Mouse (Mus musculus): ENCODE data around the gene Gnptab. TPM values are rescaled to one million over a fixed set of nuclear protein-coding genes. Genes with fewer than 3 reads are reported as not detected.

Gene Gnptab
- polyA plus RNA-seq, 1 experiment from 2014 or later, result 9.5 TPM

- WGBS, result 64% methylated on average over 4 of the region's 4 CpGs
- Histone ChIP-seq H3K4me3 (no peak overlapping the region), H3K4me1 (replicated peaks) (peaks cover 19% of the 10 kb centered on the region), H3K27me3 (ENCODE audit: insufficient read depth, poor library complexity, severe bottlenecking) (no peaks in the 10 kb centered on the region), H3K27ac (no peak overlapping the region), H3K9me3 (no peaks in the 10 kb centered on the region), H3K36me3 (no peaks in the 10 kb centered on the region)
- no peak for DNase-seq (ENCODE audit: low spot score)
These were observed 4.5 kb downstream of the Gnptab start for GRCm38 (mm10) chr10:88383479-88383878.

GRCm38 (mm10) chr10:88384081-88384480, 5.1 kb downstream of the Gnptab start:
- no peak overlapping the region for H3K4me3 ChIP-seq
- H3K4me1 ChIP-seq (replicated peaks), result peaks cover 16% of the 10 kb centered on the region
- no peaks in the 10 kb centered on the region for H3K36me3 ChIP-seq
- 75% methylated on average over 5 of the region's 5 CpGs for WGBS
- H3K27ac ChIP-seq, result no peak overlapping the region
- no peaks in the 10 kb centered on the region for H3K27me3 ChIP-seq (ENCODE audit: insufficient read depth, poor library complexity, severe bottlenecking)
- H3K9me3 ChIP-seq, result no peaks in the 10 kb centered on the region
- no peak for DNase-seq (ENCODE audit: low spot score)

GRCm38 (mm10) chr10:88385290-88385689, 6.4 kb downstream of the Gnptab start:
- H3K4me3 ChIP-seq, result no peak overlapping the region
- WGBS, result 93% methylated on average over 11 of the region's 11 CpGs
- no peaks in the 10 kb centered on the region for H3K27me3 ChIP-seq (ENCODE audit: insufficient read depth, poor library complexity, severe bottlenecking)

DNA sequence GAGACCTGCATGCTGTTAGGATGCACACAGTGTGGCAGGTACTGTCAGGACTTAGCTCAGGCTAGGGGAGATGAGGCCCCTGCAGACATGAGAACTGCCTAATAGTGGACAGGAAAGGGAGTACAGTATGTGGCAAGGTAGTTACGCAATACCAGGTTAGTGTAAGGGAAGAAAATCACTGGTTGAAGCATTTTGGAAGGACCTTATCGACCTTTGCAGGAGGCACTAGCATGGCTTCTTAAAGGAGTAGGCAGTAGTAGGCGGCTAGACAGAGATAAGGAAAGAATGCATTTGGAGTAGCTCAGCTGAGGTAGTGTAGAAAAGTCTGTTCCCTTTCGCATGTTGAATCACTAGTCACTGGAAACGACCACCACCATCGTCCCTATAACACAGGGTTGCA, 6.8 kb downstream of the Gnptab start:
- WGBS, result 83% methylated on average over 6 of the region's 6 CpGs
- no peaks in the 10 kb centered on the region for H3K27me3 ChIP-seq (ENCODE audit: insufficient read depth, poor library complexity, severe bottlenecking)
- no peaks in the 10 kb centered on the region for H3K9me3 ChIP-seq

More at GRCm38 (mm10) chr10:88385290-88385689, 6.4 kb downstream of the Gnptab start:
- no peaks in the 10 kb centered on the region for H3K36me3 ChIP-seq
- H3K4me1 ChIP-seq (replicated peaks), result peaks cover 19% of the 10 kb centered on the region
- H3K9me3 ChIP-seq, result no peaks in the 10 kb centered on the region
- no peak overlapping the region for H3K27ac ChIP-seq
- DNase-seq (ENCODE audit: low spot score), result no peak

GRCm38 (mm10) chr10:88386251-88386650, 7.3 kb downstream of the Gnptab start:
- no peaks in the 10 kb centered on the region for H3K27me3 ChIP-seq (ENCODE audit: insufficient read depth, poor library complexity, severe bottlenecking)

More for the DNA sequence above, 6.8 kb downstream of the Gnptab start:
- peaks cover 17% of the 10 kb centered on the region for H3K4me1 ChIP-seq (replicated peaks)
- no peaks in the 10 kb centered on the region for H3K36me3 ChIP-seq
- H3K4me3 ChIP-seq, result no peak overlapping the region
- no peak for DNase-seq (ENCODE audit: low spot score)
- no peak overlapping the region for H3K27ac ChIP-seq

GRCm38 (mm10) chr10:88389576-88389975, 10.6 kb downstream of the Gnptab start:
- H3K36me3 ChIP-seq, result no peaks in the 10 kb centered on the region
- no peak overlapping the region for H3K4me3 ChIP-seq
- H3K27ac ChIP-seq, result no peak overlapping the region
- H3K9me3 ChIP-seq, result no peaks in the 10 kb centered on the region
- WGBS, result 60% methylated on average over 4 of the region's 4 CpGs
- no peaks in the 10 kb centered on the region for H3K27me3 ChIP-seq (ENCODE audit: insufficient read depth, poor library complexity, severe bottlenecking)
- H3K4me1 ChIP-seq (replicated peaks), result peaks cover 12% of the 10 kb centered on the region; the same call in 1 of the 2 replicates
- DNase-seq (ENCODE audit: low spot score), result no peak

More at GRCm38 (mm10) chr10:88386251-88386650, 7.3 kb downstream of the Gnptab start:
- peaks cover 12% of the 10 kb centered on the region; the same call in 1 of the 2 replicates for H3K4me1 ChIP-seq (replicated peaks)
- DNase-seq (ENCODE audit: low spot score), result no peak
- H3K4me3 ChIP-seq, result no peak overlapping the region
- no peaks in the 10 kb centered on the region for H3K9me3 ChIP-seq
- H3K36me3 ChIP-seq, result no peaks in the 10 kb centered on the region
- H3K27ac ChIP-seq, result no peak overlapping the region
- 81% methylated on average over 6 of the region's 6 CpGs for WGBS

- WGBS, result 65% methylated on average over 10 of the region's 10 CpGs
- peaks cover 12% of the 10 kb centered on the region; the same call in 1 of the 2 replicates for H3K4me1 ChIP-seq (replicated peaks)
- H3K9me3 ChIP-seq, result no peaks in the 10 kb centered on the region
- H3K27me3 ChIP-seq (ENCODE audit: insufficient read depth, poor library complexity, severe bottlenecking), result no peaks in the 10 kb centered on the region
- H3K4me3 ChIP-seq, result no peak overlapping the region
- no peaks in the 10 kb centered on the region for H3K36me3 ChIP-seq
- no peak for DNase-seq (ENCODE audit: low spot score)
- H3K27ac ChIP-seq, result no peak overlapping the region
These were observed 11.3 kb downstream of the Gnptab start for GRCm38 (mm10) chr10:88390096-88390790.

- Histone ChIP-seq H3K9me3 (no peaks in the 10 kb centered on the region), H3K4me3 (no peak overlapping the region), H3K27ac (no peak overlapping the region), H3K4me1 (replicated peaks) (peaks cover 12% of the 10 kb centered on the region; the same call in 1 of the 2 replicates), H3K27me3 (ENCODE audit: insufficient read depth, poor library complexity, severe bottlenecking) (no peaks in the 10 kb centered on the region), H3K36me3 (no peaks in the 10 kb centered on the region)
- 93% methylated on average over 9 of the region's 9 CpGs for WGBS
- DNase-seq (ENCODE audit: low spot score), result no peak
These were observed 12.6 kb downstream of the Gnptab start for GRCm38 (mm10) chr10:88391495-88391894.

DNA sequence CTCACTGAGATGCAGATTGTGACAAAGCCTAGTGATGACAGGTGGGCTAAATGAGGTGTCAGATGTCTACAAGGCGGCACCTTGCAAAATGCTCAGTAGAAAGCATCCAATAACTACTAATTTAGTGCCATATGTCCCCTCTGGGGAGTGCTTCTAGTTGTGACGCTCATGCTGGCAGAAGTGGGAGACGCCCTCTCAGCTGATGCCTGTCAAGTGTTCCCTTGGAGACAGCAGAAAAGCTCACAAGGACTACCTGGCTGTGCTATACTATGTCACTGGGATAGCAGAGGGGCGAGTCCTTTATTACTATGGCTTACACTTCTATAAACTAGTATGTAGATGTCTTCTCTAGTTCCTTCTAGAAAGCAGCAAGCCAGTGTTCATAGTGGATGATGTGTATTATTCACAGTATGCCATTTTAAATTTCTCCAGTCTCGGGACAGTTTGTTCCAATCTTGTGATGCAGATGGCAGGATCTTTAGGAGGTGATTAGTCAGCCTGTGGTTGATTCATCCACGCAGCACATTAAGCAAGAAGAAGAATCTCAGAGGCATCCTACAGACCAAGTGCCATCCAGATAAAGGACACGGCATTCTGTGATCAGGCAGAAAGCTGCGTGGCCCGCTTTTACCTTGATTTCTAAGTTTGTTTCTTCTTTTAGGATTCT, 13.4 kb downstream of the Gnptab start:
- Histone ChIP-seq H3K4me1 (replicated peaks) (peaks cover 12% of the 10 kb centered on the region; the same call in 1 of the 2 replicates), H3K4me3 (no peak overlapping the region), H3K36me3 (no peaks in the 10 kb centered on the region), H3K9me3 (no peaks in the 10 kb centered on the region), H3K27me3 (ENCODE audit: insufficient read depth, poor library complexity, severe bottlenecking) (no peaks in the 10 kb centered on the region), H3K27ac (no peak overlapping the region)
- 83% methylated on average over 9 of the region's 9 CpGs for WGBS
- DNase-seq (ENCODE audit: low spot score), result no peak

- 89% methylated on average over 6 of the region's 6 CpGs for WGBS
These were observed 19.8 kb downstream of the Gnptab start for GRCm38 (mm10) chr10:88398668-88399243.

GRCm38 (mm10) chr10:88399271-88399670, 20.3 kb downstream of the Gnptab start:
- DNase-seq (ENCODE audit: low spot score), result no peak
- WGBS, result 89% methylated on average over 5 of the region's 5 CpGs
- Histone ChIP-seq H3K27ac (no peak overlapping the region), H3K4me1 (replicated peaks) (no peaks in the 10 kb centered on the region), H3K9me3 (no peaks in the 10 kb centered on the region), H3K4me3 (no peak overlapping the region), H3K36me3 (peaks cover 8% of the 10 kb centered on the region), H3K27me3 (ENCODE audit: insufficient read depth, poor library complexity, severe bottlenecking) (no peaks in the 10 kb centered on the region)

More at GRCm38 (mm10) chr10:88398668-88399243, 19.8 kb downstream of the Gnptab start:
- no peaks in the 10 kb centered on the region for H3K9me3 ChIP-seq
- no peak overlapping the region for H3K27ac ChIP-seq
- no peaks in the 10 kb centered on the region for H3K4me1 ChIP-seq (replicated peaks)
- no peaks in the 10 kb centered on the region for H3K27me3 ChIP-seq (ENCODE audit: insufficient read depth, poor library complexity, severe bottlenecking)
- H3K36me3 ChIP-seq, result peaks cover 8% of the 10 kb centered on the region
- H3K4me3 ChIP-seq, result no peak overlapping the region
- DNase-seq (ENCODE audit: low spot score), result no peak

GRCm38 (mm10) chr10:88403021-88403420, 24.1 kb downstream of the Gnptab start:
- no peaks in the 10 kb centered on the region for H3K4me1 ChIP-seq (replicated peaks)
- WGBS, result 95% methylated on average over 4 of the region's 4 CpGs
- no peak overlapping the region for H3K27ac ChIP-seq
- no peaks in the 10 kb centered on the region for H3K27me3 ChIP-seq (ENCODE audit: insufficient read depth, poor library complexity, severe bottlenecking)
- H3K9me3 ChIP-seq, result no peaks in the 10 kb centered on the region
- peaks cover 8% of the 10 kb centered on the region for H3K36me3 ChIP-seq
- no peak for DNase-seq (ENCODE audit: low spot score)
- H3K4me3 ChIP-seq, result no peak overlapping the region

- peaks cover 8% of the 10 kb centered on the region for H3K36me3 ChIP-seq
- H3K27me3 ChIP-seq (ENCODE audit: insufficient read depth, poor library complexity, severe bottlenecking), result no peaks in the 10 kb centered on the region
- H3K4me3 ChIP-seq, result no peak overlapping the region
- WGBS, result 88% methylated on average over 6 of the region's 6 CpGs
- no peaks in the 10 kb centered on the region for H3K9me3 ChIP-seq
- no peak overlapping the region for H3K27ac ChIP-seq
- no peak for DNase-seq (ENCODE audit: low spot score)
- no peaks in the 10 kb centered on the region for H3K4me1 ChIP-seq (replicated peaks)
These were observed 25.3 kb downstream of the Gnptab start for GRCm38 (mm10) chr10:88404220-88404619.

Data from hindbrain, embryonic 10.5 days (tissue).